Mouse (Mus musculus) gastrocnemius, postnatal 10 days (tissue): Measurements from ENCODE around the gene Pi16. TPM values are rescaled to one million over a fixed set of nuclear protein-coding genes. Genes with fewer than 3 reads are reported as not detected.

Experiments
- DNase-seq: peaks from one replicate; pipeline ENCODE4 v3.0.0; 2021; ENCODE audit warnings: mixed read lengths
- total RNA-seq, 2 experiments: library from RNA; stranded (reverse); gene quantifications; 2 replicates each; pipeline ENCODE4 v1.2.3; 2021

Gene Pi16
- total RNA-seq, 2 experiments from 2014 or later, result 38.8 to 45.1 TPM

- no peak for DNase-seq
Measured at GRCm38 (mm10) chr17:29356882-29357281, 39.4 kb downstream of the Pi16 start.

GRCm38 (mm10) chr17:29358928-29359327 lies 41.4 kb downstream of the Pi16 start:
- DNase-seq, result no peak

DNA sequence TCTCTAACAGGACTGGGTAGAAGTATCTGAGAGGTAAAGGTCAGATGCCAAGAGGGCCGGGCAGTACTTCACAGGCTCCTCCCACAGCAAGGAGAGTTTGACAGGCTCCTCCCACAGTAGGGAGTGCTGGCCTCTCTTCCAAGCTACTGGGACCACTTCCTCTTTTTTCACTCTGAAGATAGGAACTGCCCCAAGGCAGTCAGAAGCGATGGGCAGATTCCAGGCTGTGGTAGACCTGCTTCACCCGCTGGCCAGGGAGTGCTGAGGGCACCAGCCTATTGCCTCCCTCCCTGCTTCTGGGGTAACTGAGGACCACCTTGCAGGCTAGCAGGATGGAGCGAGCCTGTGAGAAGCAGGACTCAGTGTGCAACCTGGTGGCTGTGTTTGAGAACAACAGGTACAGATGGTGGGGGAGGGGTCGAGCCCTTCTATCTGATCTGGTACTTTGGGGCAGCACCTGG lies 43.3 kb downstream of the Pi16 start, which contains the start of gene Fgd2:
Gene Fgd2, plus strand, starts transcription at position 154 of the 461 bp plus-strand sequence.
- DNase-seq, result no peak

DNA sequence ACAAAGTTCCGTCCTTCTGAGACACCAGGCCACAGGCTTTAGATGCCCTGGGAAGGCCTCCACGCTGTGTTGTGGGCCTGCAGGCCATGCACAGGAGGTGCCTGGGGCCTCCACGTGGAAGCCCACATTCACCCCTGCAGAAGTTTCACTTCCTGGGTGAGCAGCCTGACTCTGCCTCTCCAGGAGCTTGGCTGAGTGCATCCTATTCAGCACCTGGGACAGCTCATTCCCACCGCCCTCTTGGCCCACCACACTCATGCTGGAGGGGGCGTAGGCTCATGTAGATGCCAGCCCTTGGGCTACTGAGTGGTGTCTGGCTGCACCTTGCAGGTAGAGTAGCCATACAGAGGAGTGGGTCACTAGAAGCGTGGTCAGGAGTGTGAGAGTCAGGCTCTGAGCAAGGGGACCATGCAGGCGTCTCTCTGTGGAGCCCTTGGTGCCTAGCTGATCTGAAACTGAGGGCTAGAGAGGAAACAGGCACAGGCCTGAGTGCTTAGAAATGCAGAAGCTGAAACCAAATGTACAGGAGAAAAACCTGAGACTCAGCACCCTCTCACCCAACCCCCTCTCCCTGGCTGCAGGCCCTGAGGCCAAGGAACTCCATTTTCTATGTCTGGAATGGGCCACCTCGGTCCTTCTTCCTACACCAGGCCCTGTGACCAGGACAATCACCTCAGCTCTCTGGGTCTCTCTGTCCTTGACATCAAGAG lies 44.7 kb downstream of the Pi16 start:
- no peak for DNase-seq

DNA sequence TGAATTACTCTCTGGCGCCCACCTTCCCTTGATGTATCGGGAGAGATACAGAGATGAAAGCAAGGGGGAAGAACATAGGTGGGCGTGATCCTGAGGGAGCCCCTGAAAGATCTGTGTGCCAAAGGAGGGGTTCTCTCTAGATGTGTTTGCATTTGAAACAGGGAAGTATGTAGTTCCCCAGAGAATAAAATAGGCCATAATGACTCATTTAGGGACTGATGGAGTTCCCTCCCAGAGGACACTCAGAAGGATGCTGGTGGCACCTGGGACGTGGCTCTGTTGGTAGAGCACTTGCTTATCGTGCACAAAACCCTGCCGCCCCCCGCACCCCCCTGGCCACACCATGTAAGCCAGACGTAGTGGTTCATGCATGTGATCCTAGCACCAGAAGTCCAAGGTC lies 45.6 kb downstream of the Pi16 start:
- no peak for DNase-seq

DNA sequence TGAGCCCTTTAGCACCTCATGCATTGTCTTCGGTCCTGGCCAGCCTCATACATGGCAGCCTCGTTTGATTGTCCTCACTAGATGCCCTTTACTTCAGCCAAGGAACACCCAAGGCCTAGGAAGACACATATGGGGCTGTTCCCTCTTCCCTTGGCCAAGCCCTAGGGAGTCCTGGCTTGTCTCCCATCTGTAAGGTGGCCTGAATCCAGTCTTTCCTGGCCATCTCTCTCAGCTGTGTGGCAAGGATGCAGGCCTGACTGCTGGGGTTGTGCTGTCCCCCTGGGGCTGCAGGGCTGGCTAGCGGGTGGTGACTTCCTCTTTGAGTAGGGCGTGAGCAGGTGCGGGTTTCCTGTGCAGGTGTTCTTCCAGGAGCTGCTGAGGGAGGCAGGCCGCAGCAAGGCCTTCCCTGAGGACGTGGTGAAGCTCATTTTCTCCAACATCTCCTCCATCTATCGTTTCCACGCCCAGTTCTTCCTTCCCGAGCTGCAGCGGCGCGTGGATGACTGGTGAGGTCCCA lies 47.7 kb downstream of the Pi16 start:
- no peak for DNase-seq

GRCm38 (mm10) chr17:29368726-29369125 lies 51.2 kb downstream of the Pi16 start:
- DNase-seq, result no peak

DNA sequence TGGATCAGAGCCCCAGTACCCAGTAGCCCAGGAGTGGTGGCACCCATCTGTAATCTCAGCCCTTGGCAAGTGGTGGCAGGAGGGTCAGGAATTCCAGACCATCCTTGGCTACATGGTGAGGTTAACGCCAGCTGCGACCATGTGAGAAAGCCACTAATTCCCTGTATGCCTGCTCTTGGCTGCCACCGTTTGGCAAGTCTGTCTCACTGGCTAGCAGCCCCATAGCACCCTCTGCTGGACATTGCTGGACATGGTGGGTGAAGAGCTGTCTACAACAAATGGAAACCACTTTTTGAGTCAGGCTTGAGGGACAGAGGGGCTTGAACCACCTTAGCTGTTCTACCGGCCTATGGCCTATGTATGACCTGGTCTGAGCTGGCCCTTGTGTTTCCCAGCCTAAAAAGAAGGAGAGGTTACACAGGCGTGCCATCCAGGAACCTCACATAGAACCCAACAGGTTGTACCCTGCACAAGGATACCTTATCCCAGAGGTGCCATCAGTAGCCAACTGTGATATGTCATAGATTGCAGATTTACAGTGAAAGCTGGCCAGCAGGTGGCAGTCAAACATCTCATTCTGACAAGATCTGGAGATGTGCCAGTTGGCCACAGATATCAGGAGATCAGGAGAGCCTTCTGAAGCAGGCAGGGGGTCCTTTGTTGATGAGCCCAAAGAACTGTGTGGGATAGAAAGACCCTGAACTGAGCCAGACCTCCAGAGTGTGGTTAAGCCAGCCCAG lies 53.7 kb downstream of the Pi16 start:
- DNase-seq, result peak; percentile 94

GRCm38 (mm10) chr17:29375871-29376270 lies 58.4 kb downstream of the Pi16 start:
- no peak for DNase-seq

GRCm38 (mm10) chr17:29378056-29378455 lies 60.6 kb downstream of the Pi16 start:
- DNase-seq, result no peak

Other genes with a start within 250 kb of the Pi16 start
- 10 to 100 TPM; 43.0 to 46.3 TPM for gene Cdkn1a, start 226.7 kb upstream of the Pi16 start, total RNA-seq
- gene Rab44, start 203.5 kb upstream of the Pi16 start, total RNA-seq, result 1 to 10 TPM in 1 of 2 experiments, under 1 TPM in 1; 0.68 to 1.6 TPM
- under 1 TPM; 0.32 to 0.49 TPM for gene Cpne5, start 79.5 kb upstream of the Pi16 start, total RNA-seq
- gene Ppil1, start 53.5 kb upstream of the Pi16 start, total RNA-seq, result 10 to 100 TPM; 11.4 to 12.4 TPM
- 100 to 1,000 TPM; 115 to 118 TPM for gene BC004004, start 48.9 kb upstream of the Pi16 start, total RNA-seq
- gene Mtch1, start 30.3 kb downstream of the Pi16 start, total RNA-seq, result 100 to 1,000 TPM; 197 to 221 TPM
- 1 to 10 TPM; 3.5 to 3.9 TPM for gene Fgd2, start 43.2 kb downstream of the Pi16 start, total RNA-seq
- 10 to 100 TPM; 15.0 to 23.3 TPM for gene Pim1, start 173.1 kb downstream of the Pi16 start, total RNA-seq
- gene Gm17657, start 232.0 kb downstream of the Pi16 start, total RNA-seq, result not detected
- 1 to 10 TPM; 9.3 to 9.8 TPM for gene Tbc1d22b, start 232.1 kb downstream of the Pi16 start, total RNA-seq
- gene Tmem217, start 234.7 kb downstream of the Pi16 start, total RNA-seq, result not detected